Mouse (Mus musculus): Measurements from ENCODE around the gene Lim2. TPM values are rescaled to one million over a fixed set of nuclear protein-coding genes. Genes with fewer than 3 reads are reported as not detected.
A peak's percentile ranks its signal among the peaks of the same experiment; 100 is the strongest.
"Not testable (repeated sequence)": the region's sequence is repeated elsewhere in the genome, so short reads cannot be mapped to it uniquely, and the experiment has no call there.

Lim2 gene
- not detected for total RNA-seq (2021)
- long read RNA-seq, experiment 1, result 0 reads
- long read RNA-seq, experiment 2, result 0 reads

DNA sequence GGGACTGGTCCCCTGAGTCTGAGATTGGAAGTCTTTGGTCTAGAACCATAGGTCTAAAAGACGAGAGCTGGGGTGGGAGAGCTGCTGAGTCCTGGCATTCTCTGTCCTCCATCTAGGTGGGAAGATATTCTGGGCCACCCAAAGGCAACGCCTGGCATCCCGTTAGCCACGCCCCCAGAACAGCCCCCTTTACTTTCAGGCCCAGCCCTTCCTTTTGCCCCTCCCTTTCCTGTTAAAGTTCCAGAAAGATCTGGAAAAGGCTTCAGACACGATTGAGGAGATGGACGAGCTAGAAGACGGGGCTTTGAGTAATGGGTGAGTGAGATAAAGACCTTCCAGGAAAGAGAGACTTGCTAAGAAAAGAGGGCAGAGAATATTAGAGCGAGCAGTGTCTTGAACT is at the start of gene Lim2:
TSS of gene Lim2 (plus strand) at position 265 of the 400 bp plus-strand sequence.
- H3K27ac ChIP-seq, result no peak within 1 kb of the TSS
- no peak for DNase-seq (ENCODE audit: low spot score in 2 of 2)
- TF ChIP-seq CTCF (conservative IDR thresholded peaks at IDR 0.05), result no peak
- no peak within 1 kb of the TSS for H3K4me3 ChIP-seq

DNA sequence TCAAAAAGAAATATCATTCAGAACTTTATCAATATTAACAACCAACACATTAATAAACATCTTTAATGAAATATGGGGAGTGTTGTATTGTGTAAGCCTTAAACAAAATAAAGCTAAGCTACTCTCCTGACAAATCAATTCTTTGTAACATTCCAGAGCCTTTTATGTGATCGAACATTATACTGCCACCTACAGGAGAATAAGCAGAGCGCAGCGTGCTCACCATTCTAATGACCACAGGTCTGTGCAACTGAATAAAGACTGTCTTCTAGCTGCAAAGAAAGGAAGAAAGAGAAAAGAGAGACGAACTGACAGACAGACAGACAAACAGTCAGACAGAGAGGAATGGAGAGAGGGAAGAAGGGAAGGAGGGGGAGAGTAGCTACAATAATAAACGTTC is 49.2 kb upstream of the Lim2 start:
- peak; percentile 89 for TF ChIP-seq CTCF (conservative IDR thresholded peaks at IDR 0.05)
- no peak overlapping the region for H3K4me3 ChIP-seq
- no peak overlapping the region for H3K27ac ChIP-seq
- peak in 1 of 2 experiments; percentile 37 for DNase-seq (ENCODE audit: low spot score in 2 of 2)

DNA sequence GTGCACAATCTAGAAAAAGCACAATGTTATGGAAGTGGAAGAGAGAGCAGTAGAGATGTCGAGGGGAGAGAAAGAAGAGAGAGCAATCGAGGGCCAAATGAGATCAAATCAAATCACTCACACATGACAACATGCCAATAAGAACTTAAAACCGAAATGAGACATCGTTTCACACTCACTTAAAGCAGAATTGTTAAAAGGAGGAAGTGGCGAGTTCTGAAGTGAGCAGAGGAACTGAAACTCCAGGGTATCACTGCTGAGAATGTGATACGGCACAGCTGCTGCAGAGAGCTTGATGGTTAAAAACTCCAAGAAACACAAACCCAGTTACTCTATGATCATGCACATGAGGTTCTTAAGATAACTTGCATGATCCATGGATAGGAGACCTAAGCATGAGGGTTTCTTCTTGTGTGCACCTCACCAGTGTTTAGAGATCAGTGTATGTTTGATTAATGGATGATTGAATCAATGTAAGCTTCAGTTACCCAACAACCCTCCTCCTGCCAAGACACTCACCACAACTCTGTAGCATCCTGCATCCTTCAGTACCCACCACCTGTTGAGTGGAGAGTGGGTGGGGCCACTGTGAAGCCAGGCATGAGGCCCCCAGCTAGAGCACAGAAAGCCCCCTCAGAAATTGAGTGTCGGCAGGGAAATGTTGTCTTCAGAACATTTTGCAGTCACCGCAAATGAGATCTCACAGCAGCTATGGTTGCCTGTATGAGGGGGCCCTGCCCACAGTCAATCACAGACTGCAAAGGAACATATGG is 34.9 kb upstream of the Lim2 start:
- TF ChIP-seq CTCF (conservative IDR thresholded peaks at IDR 0.05), result no peak
- H3K4me3 ChIP-seq, result no peak overlapping the region
- no peak for DNase-seq (ENCODE audit: low spot score in 2 of 2)
- no peak overlapping the region for H3K27ac ChIP-seq

DNA sequence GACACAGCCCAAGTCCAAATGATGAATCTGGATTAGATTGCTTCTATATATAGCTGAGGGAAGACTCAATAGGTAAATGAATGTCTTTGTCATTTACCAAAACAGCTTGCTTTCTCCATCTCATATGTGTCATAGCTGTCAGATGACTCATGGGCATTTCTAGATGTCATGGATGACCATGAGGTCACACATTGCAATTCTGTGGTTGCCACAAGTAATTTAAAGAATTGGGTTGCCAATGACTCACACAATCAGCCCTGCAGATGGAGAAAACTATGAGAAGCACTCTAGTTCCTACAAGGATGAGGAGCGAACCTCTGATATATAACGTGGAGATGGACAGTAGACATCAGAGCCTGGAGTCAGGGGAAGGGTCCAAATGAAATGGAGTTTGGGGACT is 28.0 kb upstream of the Lim2 start:
- TF ChIP-seq CTCF (conservative IDR thresholded peaks at IDR 0.05), result no peak
- no peak overlapping the region for H3K27ac ChIP-seq
- DNase-seq (ENCODE audit: low spot score in 2 of 2), result no peak

DNA sequence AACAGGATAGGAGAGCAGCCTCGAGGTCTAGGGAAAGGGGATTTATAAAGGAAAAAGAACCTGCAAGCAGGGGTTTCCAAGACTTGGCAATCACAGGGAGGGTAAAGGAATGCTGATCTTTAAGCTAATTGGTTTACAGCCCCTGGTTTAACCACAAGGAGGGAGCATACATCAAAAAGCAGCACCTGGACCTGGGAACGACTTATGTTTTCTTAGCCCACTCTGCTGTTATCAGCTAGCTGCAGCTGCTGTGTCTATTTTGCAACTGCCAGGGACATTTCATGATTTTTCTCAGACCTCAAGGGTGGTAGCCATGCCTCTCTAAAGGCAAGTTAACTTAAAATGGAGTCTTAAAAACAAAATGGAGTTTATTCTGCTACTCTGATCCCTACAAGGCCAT is 24.8 kb upstream of the Lim2 start:
- no peak for DNase-seq (ENCODE audit: low spot score in 2 of 2)
- Histone ChIP-seq H3K4me3 (no peak overlapping the region), H3K27ac (no peak overlapping the region)
- no peak for TF ChIP-seq CTCF (conservative IDR thresholded peaks at IDR 0.05)

More for the DNA sequence above, 28.0 kb upstream of the Lim2 start:
- H3K4me3 ChIP-seq, result no peak overlapping the region

DNA sequence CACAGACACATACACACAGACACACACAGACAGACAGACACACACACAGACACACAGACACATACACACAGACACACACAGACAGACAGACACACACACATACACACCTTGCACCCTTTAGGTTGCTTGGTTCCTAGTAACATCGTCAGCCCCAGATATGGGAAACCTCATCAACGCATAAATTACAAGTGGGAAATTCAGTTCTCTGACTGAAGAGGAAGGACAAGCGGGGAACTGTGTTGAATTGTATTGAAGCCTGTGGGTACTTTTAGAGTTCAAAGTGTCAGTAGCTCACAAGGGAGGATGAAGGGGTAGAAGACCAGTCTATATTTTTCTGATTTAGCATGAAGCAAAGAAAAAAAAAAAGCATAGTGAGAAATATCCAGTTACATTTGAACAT is 19.9 kb upstream of the Lim2 start:
- Histone ChIP-seq H3K27ac (no peak overlapping the region), H3K4me3 (no peak overlapping the region)
- no peak for TF ChIP-seq CTCF (conservative IDR thresholded peaks at IDR 0.05)
- DNase-seq (ENCODE audit: low spot score in 2 of 2), result no peak

DNA sequence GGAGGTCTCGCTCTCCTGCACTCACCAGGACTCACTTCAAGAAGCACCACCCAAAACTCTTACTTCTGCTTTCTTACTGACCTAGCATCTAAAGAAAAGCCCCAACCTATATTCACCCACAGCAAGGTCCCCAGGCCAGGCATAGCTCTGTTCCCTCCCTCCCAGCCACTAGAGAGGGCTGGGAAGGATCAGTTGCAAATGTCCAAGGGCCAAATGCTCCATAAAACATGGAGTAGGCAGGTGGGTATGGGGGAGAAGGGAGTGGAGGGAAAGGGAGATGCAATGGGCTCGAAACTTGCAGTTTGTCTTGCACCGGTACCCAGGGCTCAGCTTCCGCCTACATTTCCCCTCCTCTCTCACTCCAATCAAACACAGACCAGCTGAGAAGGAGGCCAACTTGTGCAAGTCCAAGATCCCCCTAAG is 19.3 kb upstream of the Lim2 start, which contains the start of gene Siglecg:
TSS of gene Siglecg (plus strand) at position 74 of the 423 bp plus-strand sequence.
- TF ChIP-seq CTCF (conservative IDR thresholded peaks at IDR 0.05), result no peak
- Histone ChIP-seq H3K27ac (no peak within 1 kb of the TSS), H3K4me3 (no peak within 1 kb of the TSS)
- no peak for DNase-seq (ENCODE audit: low spot score in 2 of 2)

DNA sequence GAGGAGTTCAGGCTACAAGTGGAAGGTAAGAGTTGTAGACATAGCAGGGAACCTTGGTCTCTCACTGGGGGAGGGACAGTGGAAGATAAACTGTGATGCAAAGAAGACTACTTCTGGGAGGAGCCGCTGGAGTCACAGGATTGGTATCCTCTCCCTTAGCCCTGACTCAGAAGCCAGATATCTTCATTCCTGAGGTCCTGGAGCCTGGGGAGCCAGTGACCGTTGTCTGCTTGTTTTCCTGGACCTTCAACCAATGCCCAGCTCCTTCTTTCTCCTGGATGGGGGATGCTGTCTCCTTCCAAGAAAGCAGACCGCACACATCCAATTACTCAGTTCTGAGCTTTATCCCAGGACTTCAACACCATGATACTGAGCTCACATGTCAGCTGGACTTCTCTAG is 18.4 kb upstream of the Lim2 start:
- no peak for TF ChIP-seq CTCF (conservative IDR thresholded peaks at IDR 0.05)
- H3K27ac ChIP-seq, result no peak overlapping the region
- no peak for DNase-seq (ENCODE audit: low spot score in 2 of 2)
- no peak overlapping the region for H3K4me3 ChIP-seq

DNA sequence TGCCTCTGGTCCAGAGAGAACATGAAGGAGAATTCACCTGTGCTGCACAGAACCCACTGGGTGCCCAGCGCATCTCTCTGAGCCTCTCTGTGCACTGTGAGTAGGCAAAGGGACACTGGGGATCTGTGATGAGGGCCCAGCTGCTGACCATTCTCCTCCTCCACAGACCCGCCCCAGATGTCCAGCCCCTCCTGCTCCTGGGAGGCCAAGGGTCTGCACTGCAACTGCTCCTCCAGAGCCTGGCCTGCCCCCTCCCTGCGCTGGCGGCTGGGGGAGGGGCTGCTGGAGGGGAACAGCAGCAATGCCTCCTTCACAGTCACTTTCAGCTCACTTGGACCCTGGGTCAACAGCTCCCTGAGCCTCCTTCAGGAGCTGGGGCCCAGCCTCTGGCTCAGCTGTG is 15.7 kb upstream of the Lim2 start:
- not testable (repeated sequence) for H3K4me3 ChIP-seq; DNase-seq (ENCODE audit: low spot score in 2 of 2); H3K27ac ChIP-seq

DNA sequence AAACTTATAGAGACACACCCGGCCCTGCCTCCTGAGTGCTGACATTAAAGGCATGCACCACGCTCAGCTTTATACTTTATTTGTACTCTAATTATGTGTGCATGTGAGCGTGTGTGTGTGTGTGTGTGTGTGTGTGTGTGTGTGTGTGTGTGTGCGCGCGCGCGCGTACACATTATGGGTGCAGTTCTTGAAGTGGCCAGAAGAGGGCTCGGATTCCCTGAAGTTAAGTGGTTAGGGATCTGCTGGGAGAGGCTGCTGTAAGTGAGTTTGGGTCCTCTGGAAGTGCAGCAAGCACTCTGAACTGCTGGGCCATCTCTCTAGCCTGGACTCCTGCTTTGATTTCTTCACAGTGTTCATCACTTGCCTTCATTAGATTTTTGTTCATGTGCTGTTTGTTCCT is 10.2 kb upstream of the Lim2 start:
- H3K4me3 ChIP-seq, result no peak overlapping the region
- H3K27ac ChIP-seq, result no peak overlapping the region
- no peak for DNase-seq (ENCODE audit: low spot score in 2 of 2)
- TF ChIP-seq CTCF (conservative IDR thresholded peaks at IDR 0.05), result 0 out of 2 replicates have a peak, but pooled peaks have one; percentile 12

DNA sequence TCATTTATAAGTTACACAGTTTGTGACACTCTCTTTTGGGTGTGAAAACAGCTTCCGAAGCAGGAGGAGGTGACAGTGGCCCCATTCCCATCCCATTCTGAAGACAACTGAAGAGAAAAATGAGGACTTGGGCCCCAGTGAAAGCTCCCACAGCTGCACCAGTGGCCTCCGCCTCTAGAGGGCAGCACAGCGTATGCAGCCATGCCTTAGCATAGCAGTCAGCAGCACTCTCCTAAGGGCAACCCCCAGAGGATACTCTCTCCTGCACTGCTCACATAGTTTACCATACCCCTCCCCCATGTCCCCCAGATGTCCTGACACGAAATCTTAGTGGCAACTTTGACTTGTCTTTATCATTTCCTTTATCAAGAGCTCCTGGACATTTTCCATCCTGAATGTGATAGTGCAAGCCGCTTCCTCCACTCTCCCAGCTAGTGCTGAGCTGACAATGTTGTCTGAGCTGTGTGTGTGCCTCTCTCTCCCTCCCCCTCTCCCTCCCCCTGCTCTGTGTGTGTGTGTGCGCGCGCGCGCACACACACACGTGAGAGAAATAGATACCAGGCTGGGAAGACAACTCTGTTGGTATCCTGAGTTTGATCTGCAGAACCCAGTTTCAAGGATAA is 4.4 kb upstream of the Lim2 start:
- peak; percentile 99 for TF ChIP-seq CTCF (conservative IDR thresholded peaks at IDR 0.05)
- DNase-seq (ENCODE audit: low spot score in 2 of 2), result peak; percentile 81 to 90
- H3K27ac ChIP-seq, result no peak overlapping the region
- no peak overlapping the region for H3K4me3 ChIP-seq

DNA sequence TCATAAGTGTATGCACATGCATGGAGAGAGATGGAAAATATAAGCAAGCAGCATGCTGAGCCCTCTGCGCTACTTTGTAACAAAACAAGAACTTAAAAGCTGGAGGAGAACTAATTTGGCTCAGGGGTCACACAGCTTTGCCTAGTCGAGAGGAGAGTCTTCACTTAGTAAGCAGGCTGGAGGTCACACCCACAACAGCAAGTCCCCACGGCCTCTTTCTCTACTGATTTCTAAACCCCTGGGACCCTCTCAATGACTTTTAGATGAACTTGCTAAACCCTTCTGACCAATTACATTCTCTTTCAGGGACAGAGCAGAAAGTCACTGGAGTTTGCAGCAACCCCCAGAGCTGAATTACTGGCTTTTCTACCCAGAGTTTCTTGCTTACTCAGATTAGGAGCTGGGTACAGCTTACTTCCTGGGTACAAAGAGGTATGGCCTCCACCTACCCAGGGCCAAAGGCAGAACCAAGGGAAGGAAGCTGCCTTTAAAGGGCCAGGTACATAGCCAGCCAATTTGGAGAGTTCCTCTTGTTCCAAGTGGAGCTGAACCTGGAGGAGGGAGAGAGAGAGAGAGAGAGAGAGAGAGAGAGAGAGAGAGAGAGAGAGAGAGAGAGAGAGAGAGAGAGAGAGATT is 3.4 kb upstream of the Lim2 start:
- DNase-seq (ENCODE audit: low spot score in 2 of 2), result no peak
- Histone ChIP-seq H3K27ac (no peak overlapping the region), H3K4me3 (no peak overlapping the region)
- no peak for TF ChIP-seq CTCF (conservative IDR thresholded peaks at IDR 0.05)

DNA sequence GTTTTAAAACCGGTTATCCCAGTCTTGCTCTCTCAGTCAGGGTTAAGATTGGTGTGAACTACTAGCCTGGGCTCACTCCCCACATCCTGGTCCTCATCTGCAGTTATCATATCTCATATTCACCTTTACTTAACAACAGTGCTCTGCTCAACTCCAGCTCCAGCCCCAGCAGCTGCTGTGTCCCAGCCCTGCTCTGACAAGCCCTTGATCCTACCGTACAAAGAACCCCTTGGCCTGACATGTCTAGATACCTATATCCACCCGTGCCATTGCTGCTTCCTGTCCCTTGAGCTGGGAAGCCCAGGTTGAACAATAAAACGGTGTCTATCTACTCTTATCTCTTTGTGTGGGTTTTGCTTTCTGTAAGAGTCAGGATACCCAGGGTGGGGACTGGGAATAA is 2.0 kb downstream of the Lim2 start:
- H3K27ac ChIP-seq, result no peak overlapping the region
- H3K4me3 ChIP-seq, result no peak overlapping the region
- TF ChIP-seq CTCF (conservative IDR thresholded peaks at IDR 0.05), result no peak
- DNase-seq (ENCODE audit: low spot score in 2 of 2), result no peak
